Mouse (Mus musculus) 3134 (cell line): ENCODE results near the gene Sparc.

ENCODE experiments used
- DNase-seq: peaks from one replicate; pipeline ENCODE4 v3.0.0-alpha.2; 2011; ENCODE audit warnings: low spot score; ENCODE audit not compliant: insufficient read length; ENCODE audit errors: extremely low read depth

The Sparc gene

GRCm38 (mm10) chr11:55368388-55369092, 54.4 kb downstream of the Sparc start:
- no peak for DNase-seq

- DNase-seq = no peak
Measured at GRCm38 (mm10) chr11:55367783-55368182, 55.2 kb downstream of the Sparc start.

- DNase-seq = no peak
Measured at GRCm38 (mm10) chr11:55365840-55366239, 57.1 kb downstream of the Sparc start.

- DNase-seq = no peak
Measured at GRCm38 (mm10) chr11:55365242-55365641, 57.7 kb downstream of the Sparc start.

GRCm38 (mm10) chr11:55364662-55365061, 58.3 kb downstream of the Sparc start:
- no peak for DNase-seq

GRCm38 (mm10) chr11:55358094-55358783, 64.7 kb downstream of the Sparc start:
- no peak for DNase-seq

- DNase-seq = no peak
Measured at GRCm38 (mm10) chr11:55356846-55357245, 66.1 kb downstream of the Sparc start.
